Mouse (Mus musculus) adrenal gland, adult (tissue): Measurements from ENCODE around the gene Igsf21.

Experiments
- DNase-seq, 2 experiments: peaks; one replicate each; pipeline ENCODE4 v3.0.0; 2022 to 2023; ENCODE audit warnings: low spot score in 1 of 2; ENCODE audit not compliant: inconsistent age in 2 of 2

Igsf21 gene

GRCm38 (mm10) chr4:140102581-140103200 lies 143.9 kb downstream of the Igsf21 start:
- DNase-seq = no peak

GRCm38 (mm10) chr4:140101106-140101505 lies 145.5 kb downstream of the Igsf21 start:
- peak in 1 of 2 experiments; percentile 66 for DNase-seq

GRCm38 (mm10) chr4:140100141-140100540 lies 146.4 kb downstream of the Igsf21 start:
- DNase-seq = peak in 1 of 2 experiments; percentile 66

- no peak for DNase-seq
Measured at GRCm38 (mm10) chr4:140096283-140096682, 150.3 kb downstream of the Igsf21 start.

GRCm38 (mm10) chr4:140094835-140095234 lies 151.7 kb downstream of the Igsf21 start:
- DNase-seq = no peak

- DNase-seq = no peak
Measured at GRCm38 (mm10) chr4:140092367-140092766, 154.2 kb downstream of the Igsf21 start.

GRCm38 (mm10) chr4:140091693-140092092 lies 154.9 kb downstream of the Igsf21 start:
- no peak for DNase-seq

GRCm38 (mm10) chr4:140089676-140090075 lies 156.9 kb downstream of the Igsf21 start:
- peak; percentile 73 to 84 for DNase-seq

GRCm38 (mm10) chr4:140088711-140089440 lies 157.7 kb downstream of the Igsf21 start:
- no peak for DNase-seq

- DNase-seq = no peak
Measured at GRCm38 (mm10) chr4:140086192-140086591, 160.4 kb downstream of the Igsf21 start.

GRCm38 (mm10) chr4:140084521-140085011 lies 162.0 kb downstream of the Igsf21 start:
- peak in 1 of 2 experiments; percentile 29 for DNase-seq

GRCm38 (mm10) chr4:140084064-140084463 lies 162.5 kb downstream of the Igsf21 start:
- no peak for DNase-seq

- DNase-seq = no peak
Measured at GRCm38 (mm10) chr4:140078416-140078815, 168.2 kb downstream of the Igsf21 start.

GRCm38 (mm10) chr4:140077615-140078014 lies 169.0 kb downstream of the Igsf21 start:
- DNase-seq = no peak

- DNase-seq = no peak
Measured at GRCm38 (mm10) chr4:140076852-140077563, 169.6 kb downstream of the Igsf21 start.

GRCm38 (mm10) chr4:140076428-140076827 lies 170.2 kb downstream of the Igsf21 start:
- no peak for DNase-seq

GRCm38 (mm10) chr4:140071047-140071446 lies 175.5 kb downstream of the Igsf21 start:
- peak in 1 of 2 experiments; percentile 76 for DNase-seq

- peak; percentile 16 to 42 for DNase-seq
Measured at GRCm38 (mm10) chr4:140070331-140070652, 176.3 kb downstream of the Igsf21 start.

GRCm38 (mm10) chr4:140069563-140070330 lies 176.8 kb downstream of the Igsf21 start:
- DNase-seq = no peak

- DNase-seq = no peak
Measured at GRCm38 (mm10) chr4:140068468-140068867, 178.1 kb downstream of the Igsf21 start.

- DNase-seq = peak; percentile 35 to 71
Measured at GRCm38 (mm10) chr4:140066011-140066410, 180.6 kb downstream of the Igsf21 start.
